Mouse (Mus musculus) hindbrain, embryonic 10.5 days (tissue): ENCODE results near the gene 4930595D18Rik. TPM values are rescaled to one million over a fixed set of nuclear protein-coding genes. Genes with fewer than 3 reads are reported as not detected.
A peak's percentile ranks its signal among the peaks of the same experiment; 100 is the strongest.

Source experiments
- DNase-seq: peaks from one replicate; pipeline ENCODE4 v3.0.0-alpha.2; 2017; ENCODE audit warnings: low spot score
- H3K27ac ChIP-seq: fragments of 300-500 bp; sonication (generic); 2 replicates; pipeline ENCODE4 v1.5.1; 2016; ENCODE audit warnings: mild to moderate bottlenecking, moderate library complexity
- H3K27me3 ChIP-seq: fragments of 300-500 bp; sonication (generic); 2 replicates; pipeline ENCODE4 v1.6.1; 2016; ENCODE audit warnings: mild to moderate bottlenecking; ENCODE audit not compliant: poor library complexity, insufficient read depth, severe bottlenecking
- H3K36me3 ChIP-seq: fragments of 300-500 bp; sonication (generic); 2 replicates; pipeline ENCODE4 v1.6.1; 2016; ENCODE audit warnings: mild to moderate bottlenecking, moderate library complexity
- H3K4me1 ChIP-seq: fragments of 300-500 bp; sonication (generic); replicated peaks from 2 replicates; pipeline ENCODE4 v1.6.1; 2016; ENCODE audit warnings: mild to moderate bottlenecking
- H3K4me3 ChIP-seq: fragments of 300-500 bp; sonication (generic); 2 replicates; pipeline ENCODE4 v1.5.1; 2016; ENCODE audit warnings: mild to moderate bottlenecking, moderate library complexity
- H3K9me3 ChIP-seq: fragments of 300-500 bp; sonication (generic); 2 replicates; pipeline ENCODE4 v1.6.1; 2016; ENCODE audit warnings: mild to moderate bottlenecking, moderate library complexity
- WGBS: fragments of 180-500 bp; shearing (Covaris S2); methylation state at CpG from one replicate; pipeline ENCODE4 v1.1.7; 2016; 5-methylcytosine and 5-hydroxymethylcytosine counted together
- polyA plus RNA-seq: library from polyadenylated mRNA; unstranded; fragments of >200 nt; fragmentation: Nextera tagmentation; extraction: Ambion mirVana; gene quantifications from 2 replicates; pipeline ENCODE4 v1.2.1, GENCODE M21; 2016

The 4930595D18Rik gene
- polyA plus RNA-seq, 1 experiment from 2014 or later: not detected

- peak; percentile 67 for DNase-seq
- Histone ChIP-seq H3K27ac (peak overlapping the region; percentile 88), H3K27me3 (no peaks in the 10 kb centered on the region), H3K9me3 (no peaks in the 10 kb centered on the region), H3K36me3 (no peaks in the 10 kb centered on the region), H3K4me1 (peaks cover 61% of the 10 kb centered on the region), H3K4me3 (peak overlapping the region; percentile 38)
- 11% methylated on average over 16 of the region's 16 CpGs for WGBS
Measured at GRCm38 (mm10) chr12:111162312-111163061, 21.8 kb downstream of the 4930595D18Rik start.

GRCm38 (mm10) chr12:111161943-111162311, 22.4 kb downstream of the 4930595D18Rik start:
- H3K36me3 ChIP-seq: no peaks in the 10 kb centered on the region
- no peaks in the 10 kb centered on the region for H3K27me3 ChIP-seq
- peaks cover 55% of the 10 kb centered on the region for H3K4me1 ChIP-seq
- peak overlapping the region; percentile 88 for H3K27ac ChIP-seq
- DNase-seq: no peak
- peak overlapping the region; percentile 38 for H3K4me3 ChIP-seq
- WGBS: 37% methylated on average over 7 of the region's 7 CpGs
- H3K9me3 ChIP-seq: no peaks in the 10 kb centered on the region

DNA sequence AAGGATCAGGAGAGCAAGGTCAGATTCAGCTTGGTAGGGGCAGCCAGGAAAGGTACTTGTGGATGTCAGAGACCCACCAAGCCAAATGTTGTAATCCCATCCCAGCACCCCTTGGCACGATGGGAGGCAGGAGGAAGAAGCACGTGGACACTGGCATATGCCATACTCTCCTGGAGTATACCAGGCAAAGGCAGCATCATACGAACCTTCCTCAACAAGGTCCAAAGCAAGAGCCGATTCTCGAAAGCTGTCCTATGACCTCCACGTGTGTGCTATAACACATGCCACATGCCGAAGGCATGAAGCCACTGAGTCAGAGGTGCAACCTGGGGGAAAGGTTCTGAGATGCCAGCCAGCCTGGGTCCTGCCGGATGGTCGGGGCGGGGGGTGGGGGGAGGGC, 23.4 kb downstream of the 4930595D18Rik start:
- 92% methylated on average over 10 of the region's 10 CpGs for WGBS
- peaks cover 54% of the 10 kb centered on the region for H3K4me1 ChIP-seq
- DNase-seq: no peak

DNA sequence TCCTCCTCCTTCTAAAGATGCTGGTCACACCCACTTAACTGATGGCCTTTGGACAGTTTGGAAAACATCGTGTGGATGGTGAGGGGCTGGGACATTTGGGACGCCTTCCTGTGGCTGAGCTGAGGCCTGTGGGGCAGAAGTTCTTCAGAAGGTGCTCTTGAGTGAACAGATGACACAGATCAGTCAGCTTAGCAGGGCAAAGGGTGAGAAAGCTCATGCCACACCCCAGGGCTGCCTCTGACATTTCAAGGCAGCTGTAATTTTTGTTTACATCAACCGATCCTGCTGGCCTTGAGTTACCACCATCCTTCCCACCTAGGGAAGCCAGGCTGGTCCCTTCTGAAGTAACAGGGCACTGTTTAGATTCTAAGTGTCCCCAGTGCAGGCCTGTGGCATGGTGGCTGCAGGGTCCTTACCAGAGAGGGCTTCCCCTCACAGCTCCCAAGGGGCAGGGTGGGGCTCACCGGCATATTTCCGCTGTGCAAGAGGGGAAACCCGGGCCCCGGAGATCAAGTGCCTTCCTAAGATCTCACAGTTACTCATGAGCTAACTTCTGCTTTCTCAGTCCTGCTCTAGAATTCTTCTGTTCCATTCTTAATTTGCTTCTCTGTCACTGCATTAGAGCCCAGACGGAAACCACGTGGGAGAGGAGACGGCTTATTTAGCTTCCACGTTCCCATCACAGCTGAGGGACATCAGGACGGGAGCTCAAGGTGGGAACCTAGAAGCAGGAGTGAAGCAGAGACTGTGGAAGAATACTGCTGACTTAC, 24.4 kb downstream of the 4930595D18Rik start:
- peak overlapping the region; percentile 20; the same call in 1 of the 2 replicates for H3K27ac ChIP-seq
- H3K4me3 ChIP-seq: no peak overlapping the region
- 80% methylated on average over 12 of the region's 12 CpGs for WGBS
- no peaks in the 10 kb centered on the region for H3K27me3 ChIP-seq
- no peaks in the 10 kb centered on the region for H3K36me3 ChIP-seq
- no peaks in the 10 kb centered on the region for H3K9me3 ChIP-seq
- peaks cover 43% of the 10 kb centered on the region for H3K4me1 ChIP-seq
- DNase-seq: no peak

More for the DNA sequence above, 23.4 kb downstream of the 4930595D18Rik start:
- no peaks in the 10 kb centered on the region for H3K36me3 ChIP-seq
- H3K4me3 ChIP-seq: no peak overlapping the region
- no peak overlapping the region for H3K27ac ChIP-seq
- no peaks in the 10 kb centered on the region for H3K9me3 ChIP-seq
- H3K27me3 ChIP-seq: no peaks in the 10 kb centered on the region

DNA sequence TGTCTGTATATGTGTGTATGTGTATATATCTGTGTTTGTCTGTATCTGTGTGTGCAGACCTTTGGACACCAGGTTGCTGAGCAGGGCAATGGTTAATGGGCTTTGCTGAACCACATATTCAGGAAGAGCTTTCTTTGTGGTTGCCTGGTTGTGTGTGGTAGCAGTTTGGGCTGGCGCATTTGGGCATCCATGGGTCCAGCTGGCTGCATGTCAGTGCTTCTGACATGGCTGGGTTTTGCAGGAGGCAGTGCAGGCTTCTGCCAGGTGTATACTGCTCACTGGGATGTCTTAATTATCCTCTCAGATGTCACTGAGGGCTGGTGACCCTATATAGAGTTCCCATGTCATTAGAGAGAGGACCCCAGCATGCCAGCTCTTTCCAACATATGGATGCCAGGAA, 28.5 kb downstream of the 4930595D18Rik start:
- H3K27me3 ChIP-seq: no peaks in the 10 kb centered on the region
- no peaks in the 10 kb centered on the region for H3K36me3 ChIP-seq
- no peaks in the 10 kb centered on the region for H3K9me3 ChIP-seq
- H3K4me1 ChIP-seq: peaks cover 14% of the 10 kb centered on the region; the same call in 1 of the 2 replicates
- no peak overlapping the region for H3K27ac ChIP-seq
- H3K4me3 ChIP-seq: no peak overlapping the region
- DNase-seq: no peak
- WGBS: 89% methylated on average over 1 of the region's 1 CpGs

DNA sequence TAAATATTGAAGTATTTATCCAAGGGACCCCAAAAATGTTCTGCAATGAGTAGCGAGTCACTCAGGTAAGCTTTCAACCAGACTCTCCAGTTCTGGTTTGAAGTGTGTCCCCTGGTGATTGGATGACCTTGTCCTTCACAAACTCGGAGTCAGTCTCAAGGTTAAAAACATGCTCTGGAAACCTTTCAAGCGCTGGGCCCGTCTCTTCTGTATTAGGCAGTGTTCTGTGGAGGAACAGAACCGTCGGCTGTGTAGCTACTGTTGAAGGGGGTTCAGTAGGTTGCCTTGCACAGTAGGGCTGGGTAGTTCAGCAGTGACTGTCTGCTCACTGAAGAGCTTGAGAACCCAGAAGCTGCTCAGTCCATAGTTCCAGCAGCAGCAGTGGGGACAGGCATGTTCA, 29.6 kb downstream of the 4930595D18Rik start:
- WGBS: 91% methylated on average over 6 of the region's 6 CpGs
- H3K36me3 ChIP-seq: no peaks in the 10 kb centered on the region
- H3K27ac ChIP-seq: no peak overlapping the region
- no peak overlapping the region for H3K4me3 ChIP-seq
- H3K4me1 ChIP-seq: peaks cover 14% of the 10 kb centered on the region
- no peaks in the 10 kb centered on the region for H3K9me3 ChIP-seq
- H3K27me3 ChIP-seq: no peaks in the 10 kb centered on the region
- no peak for DNase-seq

GRCm38 (mm10) chr12:111153946-111154345, 30.3 kb downstream of the 4930595D18Rik start:
- Histone ChIP-seq H3K27ac (no peak overlapping the region), H3K4me1 (peaks cover 13% of the 10 kb centered on the region), H3K36me3 (no peaks in the 10 kb centered on the region), H3K27me3 (no peaks in the 10 kb centered on the region), H3K9me3 (no peaks in the 10 kb centered on the region), H3K4me3 (no peak overlapping the region)
- WGBS: 83% methylated on average over 5 of the region's 5 CpGs
- DNase-seq: no peak

DNA sequence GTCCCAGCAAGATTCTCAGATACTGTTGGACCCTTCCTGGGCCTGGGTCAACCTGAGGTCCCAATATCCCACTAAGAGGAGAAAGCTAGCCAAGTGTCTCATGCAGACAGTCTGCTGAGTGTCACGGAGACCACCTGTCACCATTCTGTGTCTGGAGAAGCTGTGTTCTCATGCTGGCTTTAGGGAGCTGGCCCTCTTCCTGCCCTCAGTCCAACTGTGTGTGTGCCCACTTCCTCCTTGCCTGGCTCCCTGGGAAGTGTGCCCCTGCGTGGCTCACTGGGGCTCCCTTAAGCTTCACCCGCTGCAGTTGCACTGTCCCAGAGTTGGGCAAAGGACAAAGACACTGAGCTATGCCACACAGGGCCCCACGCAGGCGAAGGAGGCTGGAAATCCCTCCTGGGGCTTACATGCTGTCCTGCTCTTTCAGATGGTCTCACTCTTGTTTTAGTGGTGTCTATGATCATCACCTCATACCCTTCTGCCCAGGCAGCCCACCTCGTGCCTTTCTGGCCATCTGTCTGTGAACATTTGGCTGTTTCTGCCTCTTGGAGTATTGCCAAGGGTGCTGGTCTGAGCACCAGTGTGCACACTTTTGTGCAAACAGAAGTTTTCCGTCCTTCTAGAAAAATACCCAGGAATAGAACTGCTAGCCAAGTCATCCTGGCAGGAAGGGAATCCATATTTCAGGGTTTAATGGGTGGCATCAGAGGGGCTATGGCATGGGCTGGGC, 31.1 kb downstream of the 4930595D18Rik start:
- DNase-seq: no peak
- Histone ChIP-seq H3K27ac (0 out of 2 replicates have a peak overlapping the region, but pooled peaks have one; percentile 13), H3K9me3 (no peaks in the 10 kb centered on the region), H3K36me3 (no peaks in the 10 kb centered on the region), H3K4me3 (no peak overlapping the region), H3K27me3 (no peaks in the 10 kb centered on the region), H3K4me1 (peaks cover 16% of the 10 kb centered on the region)
- 82% methylated on average over 7 of the region's 7 CpGs for WGBS

GRCm38 (mm10) chr12:111152579-111152978, 31.7 kb downstream of the 4930595D18Rik start:
- no peaks in the 10 kb centered on the region; the same call in 1 of the 2 replicates for H3K27me3 ChIP-seq
- H3K36me3 ChIP-seq: no peaks in the 10 kb centered on the region
- 89% methylated on average over 6 of the region's 6 CpGs for WGBS
- H3K27ac ChIP-seq: no peak overlapping the region
- H3K4me3 ChIP-seq: no peak overlapping the region
- H3K4me1 ChIP-seq: peaks cover 16% of the 10 kb centered on the region
- no peaks in the 10 kb centered on the region for H3K9me3 ChIP-seq
- no peak for DNase-seq

DNA sequence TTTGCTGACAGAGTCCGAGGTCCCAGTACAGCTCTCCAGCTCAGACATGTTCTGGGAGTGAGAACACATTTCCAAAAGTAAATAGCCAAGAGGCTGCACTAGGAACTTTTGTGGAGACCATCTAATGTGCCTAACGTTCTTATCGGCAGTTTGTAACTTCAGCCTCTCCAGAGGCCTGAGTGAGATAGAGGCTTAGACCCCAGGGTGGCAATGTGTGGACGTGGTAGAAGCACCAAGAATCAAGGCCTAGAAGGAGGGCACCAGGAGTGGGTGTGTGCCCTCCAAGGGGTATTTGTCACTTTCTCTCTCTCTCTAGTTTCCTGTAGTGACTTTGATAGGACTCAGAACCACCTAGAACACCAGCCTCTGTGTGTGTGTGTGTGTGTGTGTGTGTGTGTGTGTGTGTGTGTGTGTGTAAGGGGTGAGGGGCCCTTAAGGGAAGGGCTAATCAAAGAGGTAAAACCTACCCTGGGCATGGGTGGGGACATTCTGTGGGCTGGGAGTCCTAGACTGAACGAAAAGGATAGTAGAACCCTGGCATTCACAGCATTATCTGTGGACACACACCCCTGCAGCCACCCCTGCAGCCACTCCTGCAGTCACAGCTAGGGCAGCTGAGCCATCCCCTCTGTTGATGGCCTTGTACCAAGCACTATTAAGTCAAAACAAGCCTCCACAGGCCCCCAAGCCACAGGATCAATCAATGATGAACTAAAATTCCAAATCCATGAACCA, 32.7 kb downstream of the 4930595D18Rik start:
- DNase-seq: no peak
- no peaks in the 10 kb centered on the region; the same call in 1 of the 2 replicates for H3K27me3 ChIP-seq
- no peak overlapping the region for H3K27ac ChIP-seq

DNA sequence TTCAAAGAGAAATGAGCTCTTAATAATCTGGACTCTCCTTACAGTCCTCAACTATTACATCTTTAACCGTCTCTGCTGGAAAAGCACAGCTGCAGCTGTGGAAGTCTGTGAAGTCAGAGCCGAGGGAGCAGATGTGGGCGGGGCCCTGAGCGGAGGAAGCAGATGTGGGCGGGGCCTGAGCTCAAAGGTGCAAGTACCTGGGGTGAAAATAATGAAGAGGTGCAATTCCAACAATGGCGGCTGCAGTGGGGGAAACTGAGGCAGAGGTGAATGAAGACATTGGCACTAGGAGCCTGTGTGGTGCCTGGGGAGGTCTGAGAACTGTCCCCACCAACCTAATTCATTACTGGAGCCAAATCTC, 34.1 kb downstream of the 4930595D18Rik start:
- WGBS: 12% methylated on average over 6 of the region's 6 CpGs
- H3K27me3 ChIP-seq: no peaks in the 10 kb centered on the region; the same call in 1 of the 2 replicates
- no peaks in the 10 kb centered on the region for H3K9me3 ChIP-seq
- H3K27ac ChIP-seq: no peak overlapping the region
- DNase-seq: no peak
- H3K36me3 ChIP-seq: no peaks in the 10 kb centered on the region
- no peak overlapping the region for H3K4me3 ChIP-seq
- H3K4me1 ChIP-seq: peaks cover 38% of the 10 kb centered on the region

More for the DNA sequence above, 32.7 kb downstream of the 4930595D18Rik start:
- Histone ChIP-seq H3K4me1 (peaks cover 25% of the 10 kb centered on the region), H3K36me3 (no peaks in the 10 kb centered on the region), H3K4me3 (no peak overlapping the region), H3K9me3 (no peaks in the 10 kb centered on the region)
- WGBS: 89% methylated on average over 5 of the region's 5 CpGs
